Mouse (Mus musculus): ENCODE measurements around the gene Rev1. TPM values are rescaled to one million over a fixed set of nuclear protein-coding genes. Genes with fewer than 3 reads are reported as not detected.

Gene Rev1
- polyA plus RNA-seq, 1 experiment = 1.5 TPM

GRCm38 (mm10) chr1:38038898-38039297 lies 90.7 kb downstream of the Rev1 start:
- Histone ChIP-seq H3K36me3 (ENCODE audit: control insufficient read depth, insufficient read depth, low read length) (peaks cover 58% of the 10 kb centered on the region), H3K4me3 (ENCODE audit: low read depth, low read length) (no peak overlapping the region)
- WGBS = 87% methylated on average over 2 of the region's 2 CpGs

GRCm38 (mm10) chr1:38037375-38037774 lies 92.2 kb downstream of the Rev1 start:
- peaks cover 65% of the 10 kb centered on the region for H3K36me3 ChIP-seq (ENCODE audit: control insufficient read depth, insufficient read depth, low read length)
- TF ChIP-seq CTCF (IDR thresholded peaks at IDR 0.05; ENCODE audit: extremely low read depth, insufficient read length, insufficient replicate concordance, low read depth, low read length) (no peak), POLR2A (IDR thresholded peaks at IDR 0.05; ENCODE audit: low read depth, low read length) (no peak)
- H3K4me1 ChIP-seq (ENCODE audit: control insufficient read depth, insufficient read depth, insufficient read length, low read length) = no peaks in the 10 kb centered on the region
- H3K4me3 ChIP-seq (ENCODE audit: low read depth, low read length) = no peak overlapping the region
- 90% methylated on average over 5 of the region's 5 CpGs for WGBS
- H3K27me3 ChIP-seq (ENCODE audit: control insufficient read depth, insufficient read depth, low read length) = no peaks in the 10 kb centered on the region
- H3K27ac ChIP-seq (ENCODE audit: insufficient read depth, low read depth, low read length) = no peak overlapping the region

More at GRCm38 (mm10) chr1:38038898-38039297, 90.7 kb downstream of the Rev1 start:
- TF ChIP-seq POLR2A (IDR thresholded peaks at IDR 0.05; ENCODE audit: low read depth, low read length) = no peak
- no peak for TF ChIP-seq CTCF (IDR thresholded peaks at IDR 0.05; ENCODE audit: extremely low read depth, insufficient read length, insufficient replicate concordance, low read depth, low read length)
- H3K27ac ChIP-seq (ENCODE audit: insufficient read depth, low read depth, low read length) = no peak overlapping the region
- no peaks in the 10 kb centered on the region for H3K27me3 ChIP-seq (ENCODE audit: control insufficient read depth, insufficient read depth, low read length)
- no peaks in the 10 kb centered on the region for H3K4me1 ChIP-seq (ENCODE audit: control insufficient read depth, insufficient read depth, insufficient read length, low read length)

- no peaks in the 10 kb centered on the region for H3K27me3 ChIP-seq (ENCODE audit: control insufficient read depth, insufficient read depth, low read length)
- H3K36me3 ChIP-seq (ENCODE audit: control insufficient read depth, insufficient read depth, low read length) = peaks cover 56% of the 10 kb centered on the region
- TF ChIP-seq POLR2A (IDR thresholded peaks at IDR 0.05; ENCODE audit: low read depth, low read length) (no peak), CTCF (IDR thresholded peaks at IDR 0.05; ENCODE audit: extremely low read depth, insufficient read length, insufficient replicate concordance, low read depth, low read length) (no peak)
- H3K27ac ChIP-seq (ENCODE audit: insufficient read depth, low read depth, low read length) = no peak overlapping the region
- H3K4me3 ChIP-seq (ENCODE audit: low read depth, low read length) = no peak overlapping the region
- 92% methylated on average over 4 of the region's 4 CpGs for WGBS
- H3K4me1 ChIP-seq (ENCODE audit: control insufficient read depth, insufficient read depth, insufficient read length, low read length) = no peaks in the 10 kb centered on the region
Observed at GRCm38 (mm10) chr1:38035521-38035920, 94.1 kb downstream of the Rev1 start.

GRCm38 (mm10) chr1:38031391-38031790 lies 98.2 kb downstream of the Rev1 start:
- Histone ChIP-seq H3K27ac (ENCODE audit: insufficient read depth, low read depth, low read length) (no peak overlapping the region), H3K4me3 (ENCODE audit: low read depth, low read length) (no peak overlapping the region), H3K27me3 (ENCODE audit: control insufficient read depth, insufficient read depth, low read length) (no peaks in the 10 kb centered on the region), H3K4me1 (ENCODE audit: control insufficient read depth, insufficient read depth, insufficient read length, low read length) (no peaks in the 10 kb centered on the region), H3K36me3 (ENCODE audit: control insufficient read depth, insufficient read depth, low read length) (peaks cover 31% of the 10 kb centered on the region)
- WGBS = 82% methylated on average over 5 of the region's 5 CpGs
- TF ChIP-seq POLR2A (IDR thresholded peaks at IDR 0.05; ENCODE audit: low read depth, low read length) (no peak), CTCF (IDR thresholded peaks at IDR 0.05; ENCODE audit: extremely low read depth, insufficient read length, insufficient replicate concordance, low read depth, low read length) (no peak)

GRCm38 (mm10) chr1:38027301-38027700 lies 102.3 kb downstream of the Rev1 start:
- H3K27me3 ChIP-seq (ENCODE audit: control insufficient read depth, insufficient read depth, low read length) = no peaks in the 10 kb centered on the region
- no peak overlapping the region for H3K27ac ChIP-seq (ENCODE audit: insufficient read depth, low read depth, low read length)
- H3K36me3 ChIP-seq (ENCODE audit: control insufficient read depth, insufficient read depth, low read length) = peaks cover 23% of the 10 kb centered on the region
- TF ChIP-seq CTCF (IDR thresholded peaks at IDR 0.05; ENCODE audit: extremely low read depth, insufficient read length, insufficient replicate concordance, low read depth, low read length) (no peak), POLR2A (IDR thresholded peaks at IDR 0.05; ENCODE audit: low read depth, low read length) (no peak)
- 92% methylated on average over 7 of the region's 7 CpGs for WGBS
- no peak overlapping the region for H3K4me3 ChIP-seq (ENCODE audit: low read depth, low read length)
- no peaks in the 10 kb centered on the region for H3K4me1 ChIP-seq (ENCODE audit: control insufficient read depth, insufficient read depth, insufficient read length, low read length)

GRCm38 (mm10) chr1:38014551-38015203 lies 114.9 kb downstream of the Rev1 start:
- Histone ChIP-seq H3K4me3 (ENCODE audit: low read depth, low read length) (no peak overlapping the region), H3K36me3 (ENCODE audit: control insufficient read depth, insufficient read depth, low read length) (peaks cover 17% of the 10 kb centered on the region), H3K27ac (ENCODE audit: insufficient read depth, low read depth, low read length) (no peak overlapping the region), H3K4me1 (ENCODE audit: control insufficient read depth, insufficient read depth, insufficient read length, low read length) (peaks cover 2% of the 10 kb centered on the region; the same call in 1 of the 2 replicates), H3K27me3 (ENCODE audit: control insufficient read depth, insufficient read depth, low read length) (no peaks in the 10 kb centered on the region)
- WGBS = 95% methylated on average over 2 of the region's 2 CpGs
- TF ChIP-seq POLR2A (IDR thresholded peaks at IDR 0.05; ENCODE audit: low read depth, low read length) = no peak
- TF ChIP-seq CTCF (IDR thresholded peaks at IDR 0.05; ENCODE audit: extremely low read depth, insufficient read length, insufficient replicate concordance, low read depth, low read length) = no peak

GRCm38 (mm10) chr1:38012509-38012908 lies 117.1 kb downstream of the Rev1 start:
- 0 out of 2 replicates have a peak overlapping the region, but pooled peaks have one; percentile 9 for H3K27ac ChIP-seq (ENCODE audit: insufficient read depth, low read depth, low read length)
- H3K27me3 ChIP-seq (ENCODE audit: control insufficient read depth, insufficient read depth, low read length) = no peaks in the 10 kb centered on the region
- TF ChIP-seq POLR2A (IDR thresholded peaks at IDR 0.05; ENCODE audit: low read depth, low read length) = no peak
- no peak for TF ChIP-seq CTCF (IDR thresholded peaks at IDR 0.05; ENCODE audit: extremely low read depth, insufficient read length, insufficient replicate concordance, low read depth, low read length)
- no peak overlapping the region for H3K4me3 ChIP-seq (ENCODE audit: low read depth, low read length)
- H3K4me1 ChIP-seq (ENCODE audit: control insufficient read depth, insufficient read depth, insufficient read length, low read length) = peaks cover 2% of the 10 kb centered on the region; the same call in 1 of the 2 replicates
- H3K36me3 ChIP-seq (ENCODE audit: control insufficient read depth, insufficient read depth, low read length) = no peaks in the 10 kb centered on the region
